Mouse (Mus musculus) stomach, embryonic 14.5 days (tissue): ENCODE data around the gene Unc93a2. TPM values are rescaled to one million over a fixed set of nuclear protein-coding genes. Genes with fewer than 3 reads are reported as not detected.
"Not testable (repeated sequence)": the region's sequence is repeated elsewhere in the genome, so short reads cannot be mapped to it uniquely, and the experiment has no call there.

Experiments used
- ATAC-seq: fragments of 200-750 bp; cut with Nextera tagmentation; 2 replicates; pipeline ENCODE4 v1.8.0; 2017; ENCODE audit warnings: low read depth, moderate TSS enrichment; ENCODE audit not compliant: insufficient number of reproducible peaks, insufficient read depth, low FRiP score
- H3K27ac ChIP-seq: fragments of 300-500 bp; sonication (generic); 2 replicates; pipeline ENCODE4 v1.5.1; 2014; ENCODE audit warnings: mild to moderate bottlenecking, low read length, moderate library complexity, mixed read lengths
- H3K27me3 ChIP-seq: fragments of 300-500 bp; sonication (generic); 2 replicates; pipeline ENCODE4 v1.6.1; 2014; ENCODE audit warnings: low read length, control low read depth, mixed read lengths; ENCODE audit not compliant: control insufficient read depth, insufficient read depth
- H3K36me3 ChIP-seq: fragments of 300-500 bp; sonication (generic); 2 replicates; pipeline ENCODE4 v1.6.1; 2014; ENCODE audit warnings: mild to moderate bottlenecking, control low read depth, low read length, moderate library complexity, mixed read lengths; ENCODE audit not compliant: control insufficient read depth, insufficient read depth
- H3K4me1 ChIP-seq: fragments of 300-500 bp; sonication (generic); 2 replicates; pipeline ENCODE4 v1.6.1; 2014; ENCODE audit warnings: low read length, control low read depth, mixed read lengths; ENCODE audit not compliant: control insufficient read depth, insufficient read depth
- H3K4me2 ChIP-seq: fragments of 300-500 bp; sonication (generic); replicated peaks from 2 replicates; pipeline ENCODE4 v1.6.1; 2014; ENCODE audit warnings: low read depth, low read length, control low read depth
- H3K4me3 ChIP-seq: fragments of 300-500 bp; sonication (generic); 2 replicates; pipeline ENCODE4 v1.5.1; 2014; ENCODE audit warnings: low read depth, low read length, control low read depth
- H3K9ac ChIP-seq: fragments of 300-500 bp; sonication (generic); replicated peaks from 2 replicates; pipeline ENCODE4 v1.6.1; 2014; ENCODE audit warnings: low read depth, mild to moderate bottlenecking, control low read depth, low read length, moderate library complexity, mixed read lengths
- H3K9me3 ChIP-seq: fragments of 300-500 bp; sonication (generic); 2 replicates; pipeline ENCODE4 v1.6.1; 2016; ENCODE audit warnings: low read depth, low read length, control low read depth; ENCODE audit not compliant: control insufficient read depth
- WGBS: fragments of 180-500 bp; shearing (Covaris S2); extraction: QIAGEN DNeasy Blood & Tissue Kit; methylation state at CpG from one replicate; pipeline ENCODE4 v1.1.7; 2014; 5-methylcytosine and 5-hydroxymethylcytosine counted together
- polyA plus RNA-seq: library from polyadenylated mRNA; unstranded; fragments of >200 nt; fragmentation: Nextera tagmentation; extraction: Ambion mirVana; gene quantifications from 2 replicates; pipeline ENCODE4 v1.2.1, GENCODE M21; 2014

The Unc93a2 gene
- polyA plus RNA-seq, 1 experiment from 2014 or later: not detected

GRCm38 (mm10) chr17:7397079-7397478, 11.8 kb upstream of the Unc93a2 start:
- H3K27me3 ChIP-seq, H3K27ac ChIP-seq, H3K4me2 ChIP-seq, H3K4me1 ChIP-seq, H3K9me3 ChIP-seq, H3K9ac ChIP-seq, ATAC-seq, H3K4me3 ChIP-seq, H3K36me3 ChIP-seq: not testable (repeated sequence)
- WGBS: 78% methylated on average over 12 of the region's 13 CpGs

GRCm38 (mm10) chr17:7396288-7396687, 11.0 kb upstream of the Unc93a2 start:
- not testable (repeated sequence) for H3K27me3 ChIP-seq, H3K27ac ChIP-seq, H3K4me3 ChIP-seq, H3K4me1 ChIP-seq, H3K4me2 ChIP-seq, H3K9ac ChIP-seq, H3K9me3 ChIP-seq, H3K36me3 ChIP-seq, ATAC-seq
- no CpG with 5 or more reads among the region's 2 CpGs for WGBS

- H3K9ac ChIP-seq, H3K27ac ChIP-seq, H3K4me3 ChIP-seq, H3K27me3 ChIP-seq, H3K9me3 ChIP-seq, ATAC-seq, H3K36me3 ChIP-seq, H3K4me2 ChIP-seq, H3K4me1 ChIP-seq: not testable (repeated sequence)
- WGBS: 85% methylated on average over 7 of the region's 8 CpGs
Measured at GRCm38 (mm10) chr17:7395671-7396070, 10.4 kb upstream of the Unc93a2 start.

GRCm38 (mm10) chr17:7395116-7395515, 9.9 kb upstream of the Unc93a2 start:
- not testable (repeated sequence) for H3K4me2 ChIP-seq, H3K9me3 ChIP-seq, H3K27me3 ChIP-seq, ATAC-seq, H3K9ac ChIP-seq, H3K36me3 ChIP-seq, H3K27ac ChIP-seq, H3K4me1 ChIP-seq, H3K4me3 ChIP-seq
- 91% methylated on average over 7 of the region's 7 CpGs for WGBS

GRCm38 (mm10) chr17:7389898-7390297, 4.6 kb upstream of the Unc93a2 start:
- not testable (repeated sequence) for H3K4me3 ChIP-seq, H3K27ac ChIP-seq, ATAC-seq, H3K4me1 ChIP-seq, H3K9me3 ChIP-seq, H3K36me3 ChIP-seq, H3K9ac ChIP-seq, H3K4me2 ChIP-seq, H3K27me3 ChIP-seq
- 59% methylated on average over 7 of the region's 7 CpGs for WGBS

GRCm38 (mm10) chr17:7388958-7389356, 3.7 kb upstream of the Unc93a2 start:
- not testable (repeated sequence) for H3K9ac ChIP-seq, H3K4me2 ChIP-seq, H3K36me3 ChIP-seq, H3K4me1 ChIP-seq, ATAC-seq, H3K9me3 ChIP-seq, H3K27me3 ChIP-seq, H3K4me3 ChIP-seq, H3K27ac ChIP-seq
- 77% methylated on average over 6 of the region's 8 CpGs for WGBS

- H3K9me3 ChIP-seq, H3K4me1 ChIP-seq, H3K9ac ChIP-seq, H3K4me2 ChIP-seq, H3K36me3 ChIP-seq, H3K27ac ChIP-seq, H3K27me3 ChIP-seq, H3K4me3 ChIP-seq: not testable (repeated sequence)
- WGBS: no CpG with 5 or more reads among the region's 2 CpGs
- 0 out of 2 replicates have a peak, but pooled peaks have one; percentile 39 for ATAC-seq
Measured at GRCm38 (mm10) chr17:7388341-7388957, 3.2 kb upstream of the Unc93a2 start.

GRCm38 (mm10) chr17:7386016-7386415, 752 bp upstream of the Unc93a2 start:
- ATAC-seq, H3K4me1 ChIP-seq, H3K27me3 ChIP-seq, H3K9me3 ChIP-seq, H3K36me3 ChIP-seq, H3K4me2 ChIP-seq, H3K4me3 ChIP-seq, H3K9ac ChIP-seq, H3K27ac ChIP-seq: not testable (repeated sequence)
- WGBS: 71% methylated on average over 8 of the region's 8 CpGs
